Mouse (Mus musculus) embryo, embryonic 10.5 days (tissue): ENCODE data around the gene Serpina3n.
A peak's percentile ranks its signal among the peaks of the same experiment; 100 is the strongest.
"Not testable (repeated sequence)": the region's sequence is repeated elsewhere in the genome, so short reads cannot be mapped to it uniquely, and the experiment has no call there.

Experiments used
- DNase-seq: peaks from one replicate; pipeline ENCODE4 v3.0.0-alpha.2; 2015; ENCODE audit warnings: low spot score

The Serpina3n gene

GRCm38 (mm10) chr12:104406454-104406885 is at the start of gene Serpina3n:
Gene Serpina3n, plus strand, starts transcription at chr12:104406729.
- no peak for DNase-seq

- DNase-seq, result no peak
These were observed 36.5 kb upstream of the Serpina3n start for GRCm38 (mm10) chr12:104369986-104370385.

GRCm38 (mm10) chr12:104377179-104377578 is 29.4 kb upstream of the Serpina3n start:
- DNase-seq, result not testable (repeated sequence)

- not testable (repeated sequence) for DNase-seq
These were observed 28.2 kb upstream of the Serpina3n start for GRCm38 (mm10) chr12:104378351-104378750.

- DNase-seq, result not testable (repeated sequence)
These were observed 27.7 kb upstream of the Serpina3n start for GRCm38 (mm10) chr12:104378815-104379214.

GRCm38 (mm10) chr12:104379856-104380255 is 26.7 kb upstream of the Serpina3n start:
- DNase-seq, result no peak

DNA sequence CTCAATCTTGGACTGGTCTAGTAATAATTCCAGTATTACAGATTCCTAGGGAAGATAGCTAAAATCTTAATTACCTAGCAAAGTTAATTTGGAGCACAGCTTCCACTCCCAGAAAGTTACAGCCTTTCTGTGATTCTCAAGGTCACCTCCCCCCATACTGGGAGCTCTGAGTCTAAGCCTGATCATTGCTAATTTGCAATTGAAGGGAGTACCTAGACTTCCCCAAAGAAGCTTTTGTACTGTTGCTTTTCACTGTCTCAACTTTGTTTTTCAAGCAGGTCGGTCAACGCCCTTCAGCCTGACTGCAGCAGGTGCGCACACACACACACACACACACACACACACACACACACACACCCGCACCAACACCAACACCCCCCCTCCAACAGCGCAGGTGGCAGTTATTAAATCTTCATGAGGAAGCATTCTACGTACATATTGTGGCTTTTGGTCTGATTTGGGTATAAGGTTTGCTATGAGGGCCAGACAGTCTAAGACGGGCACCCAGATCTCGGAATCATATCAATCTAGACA is 25.4 kb upstream of the Serpina3n start:
- DNase-seq, result not testable (repeated sequence)

DNA sequence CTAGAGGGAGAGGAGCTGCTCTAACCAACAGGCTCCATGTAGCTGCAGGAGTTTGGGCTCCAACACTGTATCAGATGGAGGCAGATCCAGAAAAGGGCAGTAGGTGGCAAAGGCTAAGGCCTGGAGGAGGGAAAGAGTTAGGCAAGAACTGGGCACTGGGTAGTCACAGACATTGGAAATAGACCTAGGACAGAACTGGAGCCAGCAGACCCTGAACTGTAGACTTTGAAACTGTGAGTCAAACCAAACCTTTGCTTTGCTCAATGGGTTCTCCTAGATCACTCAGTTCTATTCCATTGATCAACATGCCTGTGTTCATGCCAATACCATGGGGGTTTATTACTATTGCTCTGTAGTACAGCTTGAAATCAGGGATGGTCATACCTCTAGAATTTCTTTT is 20.5 kb upstream of the Serpina3n start:
- not testable (repeated sequence) for DNase-seq

DNA sequence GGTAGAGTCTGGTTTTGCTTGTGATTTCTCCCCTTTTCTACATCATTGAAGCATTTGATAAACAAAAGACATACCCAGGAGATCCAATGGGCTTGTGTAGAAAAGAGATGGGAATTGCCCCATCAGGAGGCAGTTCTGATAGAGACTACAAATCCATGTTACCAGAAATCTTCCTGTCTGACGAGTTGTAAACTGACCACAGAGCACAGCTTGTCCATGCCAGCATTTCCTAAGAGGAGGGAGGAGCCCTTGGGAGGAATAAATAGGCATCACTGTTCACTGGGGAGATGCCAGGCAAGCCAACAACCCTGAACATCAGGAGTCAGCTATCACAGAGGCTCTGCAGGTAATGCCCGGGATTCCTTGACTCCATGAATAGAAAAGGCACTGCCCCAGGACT is 19.7 kb upstream of the Serpina3n start:
- DNase-seq, result not testable (repeated sequence)

GRCm38 (mm10) chr12:104388477-104388876 is 18.1 kb upstream of the Serpina3n start:
- no peak for DNase-seq

DNA sequence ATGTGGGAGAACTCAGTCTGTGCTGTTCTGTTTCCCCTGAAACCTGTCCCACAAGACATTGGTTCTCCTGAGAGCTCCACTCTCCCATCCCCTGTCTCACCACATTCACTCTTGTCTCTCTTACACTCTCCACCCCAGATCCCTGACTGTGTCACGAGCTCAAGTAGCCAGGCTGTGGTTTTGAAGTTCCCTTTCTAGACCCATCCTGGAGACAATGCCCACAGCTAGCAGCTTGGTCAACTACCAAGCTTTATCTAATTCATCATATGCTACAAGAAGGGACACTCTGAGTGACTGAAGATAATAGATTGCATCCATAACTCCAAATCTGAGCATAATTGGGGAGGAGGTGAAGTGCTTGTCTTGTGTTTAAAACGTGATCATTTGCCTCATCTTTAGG is 15.5 kb upstream of the Serpina3n start:
- not testable (repeated sequence) for DNase-seq

DNA sequence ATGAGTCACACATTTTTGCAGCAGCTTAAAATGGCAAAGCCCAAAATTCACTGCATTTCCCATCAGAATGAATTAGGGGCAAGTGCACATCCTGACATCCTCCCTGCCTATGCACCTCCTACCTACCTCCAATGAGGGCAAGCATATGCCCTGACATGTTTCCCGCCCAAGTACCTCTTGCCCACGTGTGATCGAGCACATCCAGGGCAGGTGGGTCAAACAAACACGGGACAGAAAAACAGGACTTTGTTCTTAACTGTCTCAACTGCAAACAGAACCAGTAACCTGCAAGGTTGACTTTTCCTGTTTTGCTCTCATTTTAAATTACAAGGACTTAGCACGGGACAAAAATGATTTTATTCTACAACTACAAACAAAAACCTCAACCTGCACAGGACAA is 2.6 kb upstream of the Serpina3n start:
- DNase-seq, result no peak

- no peak for DNase-seq
These were observed 6.0 kb downstream of the Serpina3n start for GRCm38 (mm10) chr12:104412507-104412906.

DNA sequence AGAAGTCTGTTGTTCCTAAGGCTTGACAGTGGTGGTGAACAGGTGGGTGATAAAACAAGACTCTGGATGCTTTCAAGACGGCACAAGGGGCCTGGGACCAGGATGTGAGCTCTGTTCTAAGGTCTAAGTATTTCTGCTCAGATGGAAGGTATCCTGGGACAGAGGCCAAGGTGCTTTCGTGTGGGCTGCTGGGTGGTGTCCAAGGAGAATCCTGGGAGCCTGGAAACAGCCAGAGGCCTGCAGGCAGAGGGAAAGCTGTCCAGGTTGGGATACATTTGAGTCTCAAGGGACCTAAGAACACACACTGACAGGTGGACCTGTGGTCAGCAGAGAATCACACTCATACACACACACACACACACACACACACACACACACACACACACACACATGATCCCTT is 8.0 kb downstream of the Serpina3n start:
- no peak for DNase-seq

GRCm38 (mm10) chr12:104415625-104416315 is 9.2 kb downstream of the Serpina3n start:
- no peak for DNase-seq

- DNase-seq, result peak; percentile 93
These were observed 12.0 kb downstream of the Serpina3n start for GRCm38 (mm10) chr12:104418340-104419135.

- peak; percentile 57 for DNase-seq
These were observed 12.6 kb downstream of the Serpina3n start for GRCm38 (mm10) chr12:104419136-104419462.

GRCm38 (mm10) chr12:104422615-104423392 is 16.3 kb downstream of the Serpina3n start:
- DNase-seq, result no peak

GRCm38 (mm10) chr12:104425591-104425990 is 19.1 kb downstream of the Serpina3n start:
- DNase-seq, result no peak

DNA sequence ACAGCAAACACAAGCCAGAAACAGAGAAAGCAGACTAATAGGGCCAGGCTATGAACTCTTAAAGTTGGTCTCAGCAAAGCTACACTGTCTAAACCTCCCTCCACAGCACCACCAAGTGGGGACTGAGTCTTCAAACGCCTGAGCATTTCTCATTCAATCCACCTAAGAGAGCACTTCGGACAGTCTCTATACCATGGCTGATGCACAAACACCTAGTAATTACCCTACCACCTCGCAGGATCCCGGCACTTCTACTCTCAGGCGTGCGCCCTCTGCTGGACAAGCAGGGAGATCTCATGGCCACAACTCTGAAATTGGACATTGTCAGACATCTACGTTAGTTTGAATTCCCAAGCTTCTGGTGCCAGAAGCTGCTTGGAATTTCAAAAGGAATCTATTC is 20.4 kb downstream of the Serpina3n start:
- peak; percentile 77 for DNase-seq

DNA sequence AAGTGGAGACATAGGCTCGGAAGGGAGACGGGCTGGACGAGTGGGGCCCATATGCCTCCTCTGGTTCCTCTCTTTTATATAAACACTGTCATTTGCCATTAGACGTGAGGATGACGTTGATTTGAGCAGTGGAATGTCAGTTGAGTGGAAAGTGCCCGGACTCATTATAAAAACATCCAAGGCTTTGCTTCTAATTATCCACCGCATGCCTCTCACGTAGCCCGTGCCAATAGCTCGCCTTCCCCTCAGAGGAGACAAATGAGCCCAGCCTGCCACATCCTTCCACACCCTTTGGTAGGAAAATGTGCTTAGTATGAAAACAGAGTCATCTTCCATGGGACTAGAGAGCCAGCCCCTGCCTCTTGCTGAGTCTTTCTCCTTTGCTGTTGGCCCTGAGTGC is 24.8 kb downstream of the Serpina3n start:
- no peak for DNase-seq

- DNase-seq, result peak; percentile 31
These were observed 26.7 kb downstream of the Serpina3n start for GRCm38 (mm10) chr12:104433214-104433613.
